Mouse (Mus musculus) forebrain, embryonic 13.5 days (tissue): ENCODE data around the gene Tmem158. TPM values are rescaled to one million over a fixed set of nuclear protein-coding genes. Genes with fewer than 3 reads are reported as not detected.
A peak's percentile ranks its signal among the peaks of the same experiment; 100 is the strongest.

ENCODE experiments used
- ATAC-seq: fragments of 200-750 bp; cut with Nextera tagmentation; 2 replicates; pipeline ENCODE4 v1.8.0; 2017
- H3K27ac ChIP-seq: fragments of 300-500 bp; sonication (generic); 2 replicates; pipeline ENCODE4 v1.5.1; 2015; ENCODE audit warnings: inconsistent platforms, mild to moderate bottlenecking, moderate library complexity
- H3K27me3 ChIP-seq: fragments of 300-500 bp; sonication (generic); 2 replicates; pipeline ENCODE4 v1.6.1; 2015; ENCODE audit warnings: mild to moderate bottlenecking, inconsistent platforms
- H3K36me3 ChIP-seq: fragments of 300-500 bp; sonication (generic); 2 replicates; pipeline ENCODE4 v1.6.1; 2015; ENCODE audit warnings: mild to moderate bottlenecking, inconsistent platforms; ENCODE audit not compliant: poor library complexity, severe bottlenecking
- H3K4me1 ChIP-seq: fragments of 300-500 bp; sonication (generic); 2 replicates; pipeline ENCODE4 v1.6.1; 2015; ENCODE audit warnings: inconsistent platforms
- H3K4me2 ChIP-seq: fragments of 300-500 bp; sonication (generic); 2 replicates; pipeline ENCODE4 v1.6.1; 2015; ENCODE audit warnings: inconsistent platforms, mild to moderate bottlenecking, moderate library complexity
- H3K4me3 ChIP-seq: fragments of 300-500 bp; sonication (generic); 2 replicates; pipeline ENCODE4 v1.5.1; 2015; ENCODE audit warnings: mild to moderate bottlenecking, inconsistent platforms
- H3K9ac ChIP-seq: fragments of 300-500 bp; sonication (generic); 2 replicates; pipeline ENCODE4 v1.6.1; 2015; ENCODE audit warnings: mild to moderate bottlenecking, inconsistent platforms
- H3K9me3 ChIP-seq: fragments of 300-500 bp; sonication (generic); replicated peaks from 2 replicates; pipeline ENCODE4 v1.6.1; 2016; ENCODE audit warnings: inconsistent platforms
- WGBS: fragments of 180-500 bp; shearing (Covaris S2); methylation state at CpG from one replicate; pipeline ENCODE4 v1.1.7; 2015; 5-methylcytosine and 5-hydroxymethylcytosine counted together
- polyA plus RNA-seq: library from polyadenylated mRNA; unstranded; fragments of >200 nt; fragmentation: Nextera tagmentation; extraction: Ambion mirVana; gene quantifications from 2 replicates; pipeline ENCODE4 v1.2.1, GENCODE M21; 2015

Tmem158 gene
- polyA plus RNA-seq, result 10.0 and 13.4 TPM in 2 replicates

DNA sequence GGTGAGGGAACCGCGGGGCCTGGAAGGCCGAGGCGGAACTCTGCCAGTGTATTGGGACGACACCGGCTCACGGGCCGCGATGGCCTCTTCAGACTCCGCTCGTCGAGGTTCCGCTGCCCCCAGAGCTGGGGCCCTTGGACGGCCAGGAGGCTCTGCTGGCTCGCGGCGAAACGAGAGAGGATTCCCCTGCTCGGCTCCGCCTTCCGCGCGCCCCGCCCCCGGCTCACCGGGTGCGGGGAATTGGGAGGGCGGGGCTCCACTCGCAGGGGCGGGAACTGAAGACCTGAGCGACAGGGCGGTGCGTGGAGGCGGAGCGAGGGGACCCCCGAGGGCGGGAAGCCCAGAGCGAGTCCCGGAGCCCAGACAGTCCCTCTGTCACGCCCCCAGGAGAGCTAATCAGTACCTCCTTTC, at the start of gene Tmem158:
TSS of gene Tmem158 (minus strand) at position 154 of the 411 bp plus-strand sequence.
- H3K4me2 ChIP-seq, result peak within 1 kb of the TSS; percentile 95
- peak within 1 kb of the TSS; percentile 73 for H3K9ac ChIP-seq
- no peaks in the 10 kb centered on the region for H3K9me3 ChIP-seq
- under 1% methylated on average over 36 of the region's 40 CpGs for WGBS
- peak within 1 kb of the TSS; percentile 71 for H3K4me3 ChIP-seq
- peaks cover 23% of the 10 kb centered on the region for H3K27me3 ChIP-seq
- H3K4me1 ChIP-seq, result peaks cover 14% of the 10 kb centered on the region
- H3K27ac ChIP-seq, result peak within 1 kb of the TSS; percentile 42
- no peaks in the 10 kb centered on the region for H3K36me3 ChIP-seq
- peak; percentile 95 for ATAC-seq

DNA sequence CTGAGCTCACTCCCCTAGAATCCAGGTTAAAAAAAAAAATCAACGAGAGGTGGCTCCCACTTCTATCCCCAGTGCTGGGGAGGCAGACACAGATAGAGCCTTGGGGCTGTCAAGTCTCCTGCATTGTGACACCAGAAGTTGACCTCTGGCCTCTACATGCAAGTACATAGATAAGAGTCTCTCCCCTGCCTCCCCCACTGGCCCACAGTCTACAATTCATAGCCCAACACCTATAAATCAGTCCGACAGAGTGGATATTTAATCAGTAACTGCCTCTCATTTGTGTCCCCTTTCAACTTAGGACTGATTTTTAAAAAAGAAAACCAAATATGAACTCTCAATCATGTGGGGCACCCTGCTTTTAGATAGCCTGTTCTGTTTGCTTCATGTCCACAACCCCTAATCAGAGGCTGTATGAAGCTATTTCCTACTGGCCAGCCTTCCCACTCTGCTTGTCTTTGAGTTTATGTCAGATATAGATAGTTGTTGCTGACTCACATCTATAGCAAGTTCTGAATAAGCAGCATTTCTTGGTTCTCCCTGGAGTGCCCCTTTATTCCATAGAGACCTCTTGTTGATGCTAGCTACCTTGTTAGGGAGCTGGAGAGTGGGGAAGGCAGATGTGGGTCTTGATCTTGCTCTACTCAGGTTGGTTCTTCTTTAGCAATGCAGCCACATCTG, 49.3 kb upstream of the Tmem158 start:
- Histone ChIP-seq H3K27ac (no peak overlapping the region), H3K27me3 (no peaks in the 10 kb centered on the region), H3K4me1 (no peaks in the 10 kb centered on the region), H3K36me3 (no peaks in the 10 kb centered on the region), H3K4me3 (no peak overlapping the region), H3K9ac (no peak overlapping the region), H3K4me2 (no peak overlapping the region), H3K9me3 (no peaks in the 10 kb centered on the region)
- ATAC-seq, result no peak
- WGBS, result 89% methylated on average over 2 of the region's 2 CpGs

DNA sequence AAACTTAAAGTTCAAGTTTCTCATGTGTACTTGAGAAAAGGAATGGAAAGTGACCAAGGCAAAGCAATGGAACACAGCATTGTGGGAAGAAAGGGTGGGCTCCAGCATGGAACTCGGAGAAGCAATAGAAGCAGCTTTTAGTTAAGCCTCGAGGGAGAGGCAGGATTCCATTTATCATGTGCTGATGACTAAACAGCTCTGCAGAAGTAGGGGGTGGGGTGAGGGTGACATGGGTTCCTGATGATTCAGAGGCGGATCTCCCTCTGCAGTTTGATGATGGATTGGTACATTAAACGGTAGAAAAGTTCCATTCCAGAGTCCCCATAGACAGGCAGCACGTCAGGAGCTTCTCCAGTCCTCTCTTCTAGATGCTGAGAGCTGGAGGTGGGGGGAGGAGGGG, 48.5 kb upstream of the Tmem158 start:
- no peaks in the 10 kb centered on the region for H3K36me3 ChIP-seq
- no peak overlapping the region for H3K9ac ChIP-seq
- no peaks in the 10 kb centered on the region for H3K27me3 ChIP-seq
- H3K4me2 ChIP-seq, result no peak overlapping the region
- H3K4me1 ChIP-seq, result no peaks in the 10 kb centered on the region
- H3K9me3 ChIP-seq, result no peaks in the 10 kb centered on the region
- H3K4me3 ChIP-seq, result no peak overlapping the region
- ATAC-seq, result no peak
- H3K27ac ChIP-seq, result no peak overlapping the region
- 73% methylated on average over 5 of the region's 5 CpGs for WGBS

DNA sequence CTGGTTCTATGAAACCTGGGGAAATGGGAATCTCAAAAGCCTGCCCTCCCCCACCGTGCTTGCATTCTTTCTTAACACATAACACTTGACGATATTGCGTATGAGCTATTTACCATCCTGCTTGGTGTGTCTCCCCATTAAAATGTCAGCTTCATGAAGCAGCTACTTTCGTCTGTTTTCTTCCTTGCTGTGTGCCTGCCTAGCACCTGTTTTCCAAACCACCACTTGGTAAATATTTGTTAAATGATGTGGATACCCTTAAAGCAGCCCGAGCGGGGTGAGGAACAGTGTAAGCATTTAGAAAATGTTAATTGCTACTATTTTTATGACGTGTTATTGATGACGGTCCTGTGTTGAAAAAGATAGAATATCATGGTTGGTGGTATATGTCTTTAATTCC, 44.4 kb upstream of the Tmem158 start:
- Histone ChIP-seq H3K27me3 (no peaks in the 10 kb centered on the region), H3K4me3 (no peak overlapping the region), H3K9me3 (no peaks in the 10 kb centered on the region), H3K36me3 (no peaks in the 10 kb centered on the region), H3K27ac (no peak overlapping the region), H3K9ac (no peak overlapping the region), H3K4me2 (no peak overlapping the region), H3K4me1 (no peaks in the 10 kb centered on the region)
- WGBS, result 90% methylated on average over 8 of the region's 8 CpGs
- ATAC-seq, result no peak

DNA sequence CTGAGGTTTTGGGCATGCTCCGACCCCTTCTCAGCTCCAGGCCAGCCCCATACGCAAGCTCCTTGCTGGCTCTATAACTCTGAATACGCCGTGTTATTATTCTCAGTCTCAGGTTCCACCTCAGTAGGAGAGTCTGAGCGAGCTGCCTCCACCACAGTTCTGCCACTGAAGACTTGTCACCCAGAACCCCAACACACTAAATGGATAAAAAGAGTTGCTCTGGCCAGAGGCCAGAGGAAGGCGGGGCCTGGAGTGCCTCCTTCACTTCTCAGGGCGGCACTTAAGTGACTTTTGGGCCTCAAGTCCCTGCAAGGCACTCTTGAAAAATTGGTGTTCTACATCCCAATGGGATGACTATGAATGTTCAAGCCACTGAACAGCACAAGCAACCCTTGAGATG, 43.4 kb upstream of the Tmem158 start:
- Histone ChIP-seq H3K9me3 (no peaks in the 10 kb centered on the region), H3K27me3 (no peaks in the 10 kb centered on the region), H3K27ac (no peak overlapping the region), H3K9ac (no peak overlapping the region), H3K4me3 (no peak overlapping the region), H3K4me1 (no peaks in the 10 kb centered on the region), H3K36me3 (no peaks in the 10 kb centered on the region), H3K4me2 (no peak overlapping the region)
- WGBS, result 81% methylated on average over 7 of the region's 7 CpGs
- ATAC-seq, result no peak

DNA sequence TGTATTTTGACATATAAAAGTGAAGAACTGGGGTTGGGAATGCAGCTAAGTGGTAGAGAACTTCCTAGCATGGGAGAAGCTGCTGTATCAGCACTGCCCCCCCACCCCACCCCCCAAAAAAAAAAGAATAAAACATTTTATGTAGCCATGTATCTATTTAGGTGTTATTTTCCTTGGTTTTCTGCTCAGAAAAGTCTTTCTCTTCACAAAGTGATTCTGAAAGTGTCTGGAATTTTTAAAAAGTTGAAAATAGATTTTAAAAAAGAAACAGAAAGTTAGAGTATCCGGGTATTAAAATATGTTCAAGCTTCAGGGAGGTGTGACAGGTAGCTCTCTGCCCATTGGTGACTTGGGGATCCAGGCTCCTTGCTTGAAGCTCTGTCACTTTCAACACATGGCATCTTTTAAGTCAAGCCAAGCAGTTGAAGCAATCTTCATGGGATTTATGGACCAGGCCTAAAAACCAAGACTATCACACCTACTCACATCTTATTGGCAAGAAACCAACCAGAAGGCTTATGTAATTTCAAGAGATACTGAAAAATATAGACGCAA, 42.3 kb upstream of the Tmem158 start:
- Histone ChIP-seq H3K27me3 (no peaks in the 10 kb centered on the region), H3K4me1 (no peaks in the 10 kb centered on the region), H3K9ac (no peak overlapping the region), H3K9me3 (no peaks in the 10 kb centered on the region), H3K36me3 (no peaks in the 10 kb centered on the region), H3K27ac (no peak overlapping the region), H3K4me2 (no peak overlapping the region), H3K4me3 (no peak overlapping the region)
- WGBS, result 96% methylated on average over 2 of the region's 2 CpGs
- no peak for ATAC-seq

DNA sequence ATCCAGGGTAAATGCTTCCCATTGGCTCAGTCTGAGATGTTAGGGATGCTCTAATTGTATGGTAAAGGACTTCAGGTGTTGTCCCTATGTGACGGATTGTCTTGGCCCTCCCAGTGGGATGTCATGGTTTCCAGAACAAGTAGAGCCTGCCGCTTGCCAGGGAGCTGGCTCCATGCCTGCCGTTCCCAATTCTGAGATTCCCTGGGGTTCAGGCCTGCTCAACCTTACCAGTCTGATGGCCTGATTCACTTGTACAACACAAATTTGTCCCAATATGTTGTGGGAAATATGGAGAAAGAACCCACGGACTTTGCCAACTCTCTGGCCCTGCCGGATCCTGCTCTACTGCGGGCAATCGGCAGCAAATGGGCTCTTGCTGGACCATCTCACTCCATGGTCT, 37.3 kb upstream of the Tmem158 start:
- no peaks in the 10 kb centered on the region for H3K27me3 ChIP-seq
- WGBS, result 90% methylated on average over 7 of the region's 7 CpGs
- H3K4me2 ChIP-seq, result no peak overlapping the region
- no peaks in the 10 kb centered on the region for H3K36me3 ChIP-seq
- no peak overlapping the region for H3K27ac ChIP-seq
- no peaks in the 10 kb centered on the region for H3K4me1 ChIP-seq
- no peak for ATAC-seq
- no peak overlapping the region for H3K4me3 ChIP-seq
- no peak overlapping the region for H3K9ac ChIP-seq
- H3K9me3 ChIP-seq, result no peaks in the 10 kb centered on the region

DNA sequence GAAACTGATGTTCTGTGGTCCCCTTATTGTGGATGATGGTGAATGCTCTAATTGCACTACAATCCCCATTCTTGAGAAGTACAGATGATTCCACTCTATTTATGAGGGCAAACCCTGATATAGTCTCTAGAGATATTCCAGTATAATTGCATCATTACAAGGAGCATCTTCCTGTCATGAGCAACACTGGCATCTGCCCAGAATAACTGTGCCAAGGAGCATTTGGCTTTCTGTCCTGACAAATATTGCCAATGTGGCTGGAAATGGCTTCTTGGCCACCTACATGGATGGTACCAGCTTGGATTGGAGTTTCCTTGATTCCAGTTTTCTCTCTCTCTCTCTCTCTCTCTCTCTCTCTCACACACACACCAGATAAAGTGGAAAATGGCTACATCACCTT, 35.7 kb upstream of the Tmem158 start:
- no peaks in the 10 kb centered on the region for H3K27me3 ChIP-seq
- ATAC-seq, result no peak
- no peaks in the 10 kb centered on the region for H3K9me3 ChIP-seq
- no peaks in the 10 kb centered on the region for H3K36me3 ChIP-seq
- H3K4me2 ChIP-seq, result no peak overlapping the region
- H3K4me3 ChIP-seq, result no peak overlapping the region
- H3K4me1 ChIP-seq, result no peaks in the 10 kb centered on the region
- H3K27ac ChIP-seq, result no peak overlapping the region
- H3K9ac ChIP-seq, result no peak overlapping the region

DNA sequence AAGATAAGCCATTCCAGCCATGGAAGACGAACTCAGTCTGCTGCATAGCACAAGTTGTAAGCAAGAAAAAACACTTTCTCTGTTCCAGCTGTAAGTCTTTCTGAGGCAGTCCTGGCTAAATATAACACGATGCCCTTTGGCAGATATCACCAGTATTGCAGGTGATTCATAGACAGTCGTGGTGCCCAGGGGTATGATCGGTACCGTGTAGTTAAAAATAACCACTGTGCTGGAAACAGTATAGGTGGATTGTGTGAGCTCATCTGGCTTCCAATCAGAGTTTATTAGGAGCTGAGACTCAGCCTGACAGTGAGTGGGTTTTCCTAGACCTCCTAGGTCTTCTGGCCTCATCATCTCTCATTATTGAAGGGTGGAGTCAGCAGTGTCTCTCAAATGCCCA, 34.0 kb upstream of the Tmem158 start:
- H3K9ac ChIP-seq, result no peak overlapping the region
- H3K36me3 ChIP-seq, result no peaks in the 10 kb centered on the region
- no peak overlapping the region for H3K27ac ChIP-seq
- no peak overlapping the region for H3K4me3 ChIP-seq
- 88% methylated on average over 5 of the region's 5 CpGs for WGBS
- ATAC-seq, result no peak
- H3K4me2 ChIP-seq, result no peak overlapping the region
- no peaks in the 10 kb centered on the region for H3K4me1 ChIP-seq
- no peaks in the 10 kb centered on the region for H3K27me3 ChIP-seq
- H3K9me3 ChIP-seq, result no peaks in the 10 kb centered on the region

DNA sequence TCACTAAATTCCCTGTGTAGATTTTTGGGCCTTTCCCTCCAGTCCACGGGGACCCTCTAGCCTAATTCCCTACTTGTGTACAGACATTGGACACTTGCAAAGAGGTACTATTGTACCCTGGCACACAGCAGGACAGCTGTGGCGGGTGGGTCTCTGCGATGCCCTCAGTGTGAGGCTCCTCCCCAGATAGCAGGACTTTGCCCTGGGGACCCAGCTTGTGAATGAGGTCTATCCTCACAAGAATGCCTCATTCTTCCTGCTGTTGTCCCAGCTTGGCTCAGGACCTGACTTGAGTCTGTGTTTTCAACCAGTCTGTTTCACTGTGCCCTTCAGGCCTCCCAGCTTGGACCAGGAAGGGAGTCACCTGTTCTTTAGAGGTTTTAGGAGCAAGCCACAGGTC, 27.8 kb upstream of the Tmem158 start:
- Histone ChIP-seq H3K4me3 (no peak overlapping the region), H3K9ac (no peak overlapping the region)
- 64% methylated on average over 3 of the region's 3 CpGs for WGBS

DNA sequence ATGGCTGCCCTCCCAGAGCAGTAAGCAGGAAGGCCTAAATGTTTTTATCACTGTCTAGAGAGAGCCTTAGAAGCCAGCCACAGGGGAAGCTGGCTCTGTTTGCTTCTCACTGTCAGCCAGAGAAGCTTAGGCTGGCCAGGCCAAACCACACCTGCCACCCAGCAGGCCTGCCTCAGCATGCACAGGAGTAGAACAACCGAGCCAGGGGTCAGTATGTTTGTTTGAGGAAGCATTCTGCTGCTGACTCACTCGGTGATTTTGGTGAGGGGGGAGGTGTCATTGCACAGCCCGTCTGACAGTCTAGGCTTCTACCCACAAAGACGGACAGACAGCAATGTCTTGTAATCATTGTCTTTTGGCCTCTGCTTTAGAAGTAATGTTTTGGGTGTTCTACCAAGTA, 25.1 kb upstream of the Tmem158 start:
- H3K36me3 ChIP-seq, result no peaks in the 10 kb centered on the region
- H3K4me3 ChIP-seq, result no peak overlapping the region
- no peaks in the 10 kb centered on the region for H3K4me1 ChIP-seq
- H3K27me3 ChIP-seq, result no peaks in the 10 kb centered on the region
- no peak for ATAC-seq
- no peak overlapping the region for H3K27ac ChIP-seq
- H3K4me2 ChIP-seq, result no peak overlapping the region
- H3K9ac ChIP-seq, result no peak overlapping the region
- no peaks in the 10 kb centered on the region for H3K9me3 ChIP-seq
- 60% methylated on average over 4 of the region's 4 CpGs for WGBS

More for the DNA sequence above, 27.8 kb upstream of the Tmem158 start:
- no peaks in the 10 kb centered on the region for H3K9me3 ChIP-seq
- no peaks in the 10 kb centered on the region for H3K27me3 ChIP-seq
- no peak for ATAC-seq
- H3K4me2 ChIP-seq, result no peak overlapping the region
- no peak overlapping the region for H3K27ac ChIP-seq
- H3K4me1 ChIP-seq, result no peaks in the 10 kb centered on the region
- H3K36me3 ChIP-seq, result no peaks in the 10 kb centered on the region

DNA sequence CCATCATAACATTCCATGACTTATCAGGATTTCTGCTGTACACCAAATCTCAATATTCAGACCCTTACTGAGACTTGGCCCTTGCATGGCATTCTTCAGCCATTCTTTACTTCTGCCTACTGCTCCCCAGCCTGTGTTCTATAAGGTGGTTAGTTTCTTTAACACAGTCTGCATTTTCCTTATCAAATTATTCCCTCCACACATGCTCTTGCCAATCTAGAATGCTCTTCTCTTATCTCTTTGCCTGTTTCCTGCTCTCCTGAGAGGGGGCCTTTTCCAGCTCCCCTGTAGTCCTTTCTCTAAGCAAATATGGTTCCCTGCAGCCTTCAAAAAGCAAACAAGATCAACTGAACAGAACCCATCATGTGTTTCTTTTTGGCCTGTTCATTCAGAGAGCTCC, 20.2 kb upstream of the Tmem158 start:
- ATAC-seq, result no peak
- Histone ChIP-seq H3K4me2 (no peak overlapping the region), H3K27ac (no peak overlapping the region), H3K4me3 (no peak overlapping the region), H3K27me3 (no peaks in the 10 kb centered on the region), H3K36me3 (no peaks in the 10 kb centered on the region), H3K4me1 (no peaks in the 10 kb centered on the region), H3K9me3 (no peaks in the 10 kb centered on the region), H3K9ac (no peak overlapping the region)

DNA sequence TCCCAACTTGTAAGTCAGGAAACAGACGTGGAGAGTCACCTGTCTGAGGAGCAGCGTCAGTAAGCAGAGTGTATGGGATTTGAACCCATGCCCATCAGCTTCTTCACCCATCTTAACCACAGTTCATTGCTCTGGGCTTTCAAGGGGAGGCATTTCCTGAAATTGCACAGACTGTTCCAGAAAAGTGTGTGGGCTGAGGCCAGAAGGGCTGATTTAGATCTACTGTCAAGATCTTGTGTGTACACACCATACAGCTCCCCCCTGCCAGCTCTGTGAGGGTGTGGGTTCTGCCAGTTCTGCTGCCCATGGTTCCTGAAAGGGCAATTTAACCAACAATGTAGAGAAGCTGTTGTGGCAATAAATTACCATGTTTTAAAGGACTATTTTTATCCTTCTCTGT, 17.4 kb upstream of the Tmem158 start:
- Histone ChIP-seq H3K27me3 (no peaks in the 10 kb centered on the region), H3K36me3 (no peaks in the 10 kb centered on the region), H3K4me1 (no peaks in the 10 kb centered on the region), H3K27ac (no peak overlapping the region), H3K9me3 (no peaks in the 10 kb centered on the region), H3K4me3 (no peak overlapping the region), H3K9ac (no peak overlapping the region), H3K4me2 (no peak overlapping the region)
- no peak for ATAC-seq
- WGBS, result 81% methylated on average over 2 of the region's 2 CpGs
